Mouse (Mus musculus): Measurements from ENCODE around the gene Ttc4.

Gene Ttc4

GRCm38 (mm10) chr4:106678442-106679118 lies at the start of gene Ttc4:
TSS of gene Ttc4 (minus strand) at chr4:106678944.
- in situ Hi-C loops (cut with MboI): no loop called here

GRCm38 (mm10) chr4:106720631-106721030 lies 41.9 kb upstream of the Ttc4 start:
- in situ Hi-C loops (cut with MboI): no loop called here

GRCm38 (mm10) chr4:106713622-106714021 lies 34.9 kb upstream of the Ttc4 start:
- in situ Hi-C loops (cut with MboI): no loop called here

- in situ Hi-C loops (cut with MboI): loop anchor here (10.0 kb wide), 1 partner anchor 74 kb away; no protein-coding TSS in a partner anchor
Observed at GRCm38 (mm10) chr4:106708408-106708807, 29.7 kb upstream of the Ttc4 start.

GRCm38 (mm10) chr4:106707957-106708356 lies 29.2 kb upstream of the Ttc4 start:
- in situ Hi-C loops (cut with MboI): loop anchor here (10.0 kb wide), 1 partner anchor 73 kb away; no protein-coding TSS in a partner anchor

- in situ Hi-C loops (cut with MboI): loop anchor here (10.0 kb wide), 1 partner anchor 70 kb away; no protein-coding TSS in a partner anchor
Observed at GRCm38 (mm10) chr4:106705096-106705665, 26.4 kb upstream of the Ttc4 start.

- in situ Hi-C loops (cut with MboI): loop anchor here (10.0 kb wide), 1 partner anchor 70 kb away; no protein-coding TSS in a partner anchor
Observed at GRCm38 (mm10) chr4:106704416-106704815, 25.7 kb upstream of the Ttc4 start.

- in situ Hi-C loops (cut with MboI): loop anchor here (10.0 kb wide), 1 partner anchor 69 kb away; no protein-coding TSS in a partner anchor
Observed at GRCm38 (mm10) chr4:106703956-106704355, 25.2 kb upstream of the Ttc4 start.

- in situ Hi-C loops (cut with MboI): loop anchor here (10.0 kb wide), 1 partner anchor 66 kb away; no protein-coding TSS in a partner anchor
Observed at GRCm38 (mm10) chr4:106700798-106701197, 22.1 kb upstream of the Ttc4 start.

- in situ Hi-C loops (cut with MboI): loop anchor here (10.0 kb wide), 1 partner anchor 65 kb away; no protein-coding TSS in a partner anchor
Observed at GRCm38 (mm10) chr4:106699989-106700388, 21.2 kb upstream of the Ttc4 start.

- in situ Hi-C loops (cut with MboI): no loop called here
Observed at GRCm38 (mm10) chr4:106693841-106694430, 15.2 kb upstream of the Ttc4 start.

- in situ Hi-C loops (cut with MboI): no loop called here
Observed at GRCm38 (mm10) chr4:106688636-106689296, 10.0 kb upstream of the Ttc4 start.

- in situ Hi-C loops (cut with MboI): no loop called here
Observed at GRCm38 (mm10) chr4:106680955-106681354, 2.2 kb upstream of the Ttc4 start.

GRCm38 (mm10) chr4:106679152-106679551 lies 408 bp upstream of the Ttc4 start:
- in situ Hi-C loops (cut with MboI): no loop called here

GRCm38 (mm10) chr4:106676749-106677148 lies 2.0 kb downstream of the Ttc4 start:
- in situ Hi-C loops (cut with MboI): no loop called here

- in situ Hi-C loops (cut with MboI): no loop called here
Observed at GRCm38 (mm10) chr4:106666546-106666945, 12.2 kb downstream of the Ttc4 start.

GRCm38 (mm10) chr4:106665673-106666072 lies 13.1 kb downstream of the Ttc4 start:
- in situ Hi-C loops (cut with MboI): no loop called here

- in situ Hi-C loops (cut with MboI): no loop called here
Observed at GRCm38 (mm10) chr4:106665269-106665668, 13.5 kb downstream of the Ttc4 start.

GRCm38 (mm10) chr4:106664697-106665096 lies 14.0 kb downstream of the Ttc4 start:
- in situ Hi-C loops (cut with MboI): no loop called here

GRCm38 (mm10) chr4:106663956-106664470 lies 14.7 kb downstream of the Ttc4 start:
- in situ Hi-C loops (cut with MboI): no loop called here

- in situ Hi-C loops (cut with MboI): no loop called here
Observed at GRCm38 (mm10) chr4:106655681-106656080, 23.1 kb downstream of the Ttc4 start.

GRCm38 (mm10) chr4:106653051-106653450 lies 25.7 kb downstream of the Ttc4 start:
- in situ Hi-C loops (cut with MboI): no loop called here
